Mouse (Mus musculus) heart, embryonic 14.5 days (tissue): ENCODE results near the gene Lcn9. TPM values are rescaled to one million over a fixed set of nuclear protein-coding genes. Genes with fewer than 3 reads are reported as not detected.

Experiments
- ATAC-seq: fragments of 200-750 bp; cut with Nextera tagmentation; 2 replicates; pipeline ENCODE4 v1.8.0; 2017; ENCODE audit warnings: low read depth, moderate TSS enrichment; ENCODE audit not compliant: insufficient number of reproducible peaks, insufficient read depth, low FRiP score
- H3K27ac ChIP-seq, 2 experiments: fragments of 200-500 bp in 1 of 2; fragments of 300-500 bp in 1 of 2; sonication (generic) in 1 of 2; replicated peaks in 1 of 2; 2 replicates each; pipeline ENCODE4 v1.5.1; 2012 to 2014; ENCODE audit warnings: low read depth in 2 of 2, low read length in 2 of 2, control low read depth in 1 of 2, mild to moderate bottlenecking in 1 of 2, mixed read lengths in 1 of 2; ENCODE audit not compliant: control insufficient read depth in 1 of 2, insufficient read depth in 1 of 2
- H3K27me3 ChIP-seq: fragments of 300-500 bp; sonication (generic); 2 replicates; pipeline ENCODE4 v1.6.1; 2014; ENCODE audit warnings: mild to moderate bottlenecking, low read length, control low read depth; ENCODE audit not compliant: control insufficient read depth, insufficient read depth
- H3K36me3 ChIP-seq: fragments of 300-500 bp; sonication (generic); 2 replicates; pipeline ENCODE4 v1.6.1; 2014; ENCODE audit warnings: mild to moderate bottlenecking, control low read depth, low read length, mixed read lengths; ENCODE audit not compliant: control insufficient read depth, insufficient read depth
- H3K4me1 ChIP-seq, 2 experiments: fragments of 200-500 bp in 1 of 2; fragments of 300-500 bp in 1 of 2; sonication (generic) in 1 of 2; 2 replicates each; pipeline ENCODE4 v1.6.1; 2012 to 2014; ENCODE audit warnings: low read length in 2 of 2, control low read depth in 1 of 2, mixed read lengths in 1 of 2; ENCODE audit not compliant: control insufficient read depth in 2 of 2, insufficient read depth in 2 of 2
- H3K4me2 ChIP-seq: fragments of 300-500 bp; sonication (generic); 2 replicates; pipeline ENCODE4 v1.6.1; 2014; ENCODE audit warnings: mild to moderate bottlenecking, low read length
- H3K4me3 ChIP-seq, 2 experiments: fragments of 200-500 bp in 1 of 2; fragments of 300-500 bp in 1 of 2; sonication (generic) in 1 of 2; 2 replicates each; pipeline ENCODE4 v1.5.1; 2012 to 2014; ENCODE audit warnings: low read length in 2 of 2, mild to moderate bottlenecking in 2 of 2, control low read depth in 1 of 2, low read depth in 1 of 2, moderate library complexity in 1 of 2; ENCODE audit not compliant: control insufficient read depth in 1 of 2, insufficient read depth in 1 of 2
- H3K9ac ChIP-seq: fragments of 300-500 bp; sonication (generic); 2 replicates; pipeline ENCODE4 v1.6.1; 2014; ENCODE audit warnings: mild to moderate bottlenecking, low read length
- H3K9me3 ChIP-seq: fragments of 300-500 bp; sonication (generic); 2 replicates; pipeline ENCODE4 v1.6.1; 2016; ENCODE audit warnings: low read length, control low read depth; ENCODE audit not compliant: control insufficient read depth
- WGBS: fragments of 180-500 bp; shearing (Covaris S2); extraction: QIAGEN DNeasy Blood & Tissue Kit; methylation state at CpG from one replicate; pipeline ENCODE4 v1.1.7; 2014; 5-methylcytosine and 5-hydroxymethylcytosine counted together
- polyA plus RNA-seq: library from polyadenylated mRNA; unstranded; fragments of >200 nt; fragmentation: Nextera tagmentation; extraction: Ambion mirVana; gene quantifications from 2 replicates; pipeline ENCODE4 v1.2.1, GENCODE M21; 2014

Lcn9 gene
- polyA plus RNA-seq, 1 experiment from 2014 or later, result not detected

DNA sequence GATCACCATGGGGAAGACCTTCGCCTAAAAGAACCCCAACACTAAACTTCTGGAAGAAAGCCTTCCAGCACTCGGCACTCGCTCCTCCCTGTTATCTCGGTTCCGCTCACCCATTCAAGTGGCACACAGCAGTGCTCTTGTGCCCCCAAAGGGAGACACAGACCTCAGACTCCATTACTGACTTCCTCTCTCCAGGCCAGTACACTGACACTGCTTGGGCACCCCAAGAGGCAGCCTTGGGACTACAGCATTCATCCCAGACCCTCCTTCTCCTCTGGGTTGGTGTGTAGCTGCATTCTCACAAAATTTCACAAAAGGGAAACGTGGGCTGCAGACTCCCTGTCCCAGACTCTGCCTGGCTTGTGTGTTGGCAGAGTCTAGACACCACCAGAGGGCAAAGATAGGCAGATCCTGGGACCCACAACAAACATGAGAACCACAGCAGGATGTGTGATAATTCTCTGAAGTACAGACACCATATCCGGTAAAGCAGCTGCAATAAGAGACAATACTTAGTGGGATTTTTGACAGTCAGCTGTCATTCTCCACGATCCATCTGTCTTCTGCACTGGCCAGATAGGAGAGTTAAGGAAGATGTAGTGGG, 5.5 kb downstream of the Lcn9 start:
- no peak overlapping the region for H3K27ac ChIP-seq
- no peaks in the 10 kb centered on the region for H3K27me3 ChIP-seq
- no peaks in the 10 kb centered on the region for H3K9me3 ChIP-seq
- 62% methylated on average over 8 of the region's 8 CpGs for WGBS
- no peaks in the 10 kb centered on the region for H3K4me1 ChIP-seq
- no peak overlapping the region for H3K4me3 ChIP-seq
- H3K36me3 ChIP-seq, result no peaks in the 10 kb centered on the region
- H3K9ac ChIP-seq, result no peak overlapping the region
- no peak overlapping the region for H3K4me2 ChIP-seq
- ATAC-seq, result no peak

DNA sequence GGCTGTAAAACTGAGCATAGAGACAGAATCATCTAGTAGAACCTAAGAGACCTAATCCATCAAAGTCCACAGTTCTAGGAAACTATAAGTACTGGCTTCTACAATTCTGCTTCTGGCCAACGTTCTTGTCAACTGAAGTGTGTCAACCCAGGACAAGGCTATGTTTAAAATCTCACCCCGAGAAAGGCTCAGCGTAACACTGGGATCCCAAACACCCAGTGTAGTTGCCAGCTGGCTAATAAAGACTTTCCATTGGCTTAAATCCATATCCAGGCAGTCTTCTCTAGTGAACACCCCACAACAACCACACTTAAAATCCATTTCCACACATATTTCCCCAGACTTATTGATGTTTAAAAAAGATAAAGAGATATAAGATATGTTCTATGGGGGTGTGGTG, 7.8 kb downstream of the Lcn9 start:
- Histone ChIP-seq H3K9ac (no peak overlapping the region), H3K9me3 (no peaks in the 10 kb centered on the region), H3K27me3 (no peaks in the 10 kb centered on the region), H3K4me1 (no peaks in the 10 kb centered on the region), H3K4me2 (no peak overlapping the region), H3K27ac (no peak overlapping the region), H3K4me3 (no peak overlapping the region), H3K36me3 (no peaks in the 10 kb centered on the region)
- ATAC-seq, result no peak
- 77% methylated on average over 3 of the region's 3 CpGs for WGBS

DNA sequence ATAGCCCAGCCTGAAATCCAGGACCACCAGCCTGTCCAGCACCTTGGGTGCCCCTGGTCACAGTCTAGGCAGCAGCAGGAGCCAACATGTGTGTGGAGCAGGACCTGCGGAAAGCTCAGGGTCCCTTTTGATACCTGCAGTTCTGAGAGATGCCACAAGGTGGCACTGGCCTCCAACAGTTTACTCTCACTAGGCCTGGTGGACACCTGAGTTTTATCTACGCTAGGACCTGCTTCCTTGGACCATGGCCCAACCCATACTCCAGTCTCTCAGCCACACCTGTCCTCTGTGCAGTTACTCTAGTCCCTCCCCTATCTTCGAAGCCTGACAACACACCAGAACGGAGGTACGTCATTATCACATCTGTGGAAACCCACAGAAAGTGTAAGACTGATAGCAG, 13.3 kb downstream of the Lcn9 start:
- Histone ChIP-seq H3K27me3 (no peaks in the 10 kb centered on the region), H3K9ac (no peak overlapping the region), H3K9me3 (no peaks in the 10 kb centered on the region), H3K4me2 (no peak overlapping the region), H3K4me1 (no peaks in the 10 kb centered on the region), H3K27ac (no peak overlapping the region), H3K4me3 (no peak overlapping the region), H3K36me3 (no peaks in the 10 kb centered on the region)
- ATAC-seq, result no peak
- 43% methylated on average over 5 of the region's 5 CpGs for WGBS

DNA sequence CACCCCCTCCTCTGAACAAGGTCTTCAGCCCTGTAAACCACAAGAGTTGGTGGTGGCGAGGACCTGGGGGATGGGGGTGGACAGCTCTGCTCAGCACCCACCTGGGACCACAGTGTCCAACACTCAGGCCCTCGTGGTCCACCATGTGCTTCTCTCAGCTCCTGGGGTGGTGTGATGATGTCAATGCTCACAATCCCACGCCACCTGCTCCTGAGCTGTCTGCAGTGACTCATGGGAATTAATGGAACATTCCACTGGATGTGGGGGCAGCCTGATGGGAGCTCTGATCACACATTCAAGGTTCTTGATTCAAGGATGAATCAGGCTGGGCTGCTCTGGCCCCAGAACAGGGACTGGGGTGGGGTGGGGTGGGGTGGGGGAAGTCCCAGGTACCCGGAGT, 19.2 kb downstream of the Lcn9 start:
- H3K4me1 ChIP-seq, result no peaks in the 10 kb centered on the region
- no peaks in the 10 kb centered on the region for H3K36me3 ChIP-seq
- no peak overlapping the region for H3K4me3 ChIP-seq
- no peaks in the 10 kb centered on the region for H3K9me3 ChIP-seq
- peaks cover 3% of the 10 kb centered on the region; the same call in 1 of the 2 replicates for H3K27me3 ChIP-seq
- 46% methylated on average over 4 of the region's 4 CpGs for WGBS
- ATAC-seq, result no peak
- H3K4me2 ChIP-seq, result no peak overlapping the region
- H3K9ac ChIP-seq, result no peak overlapping the region
- H3K27ac ChIP-seq, result no peak overlapping the region

DNA sequence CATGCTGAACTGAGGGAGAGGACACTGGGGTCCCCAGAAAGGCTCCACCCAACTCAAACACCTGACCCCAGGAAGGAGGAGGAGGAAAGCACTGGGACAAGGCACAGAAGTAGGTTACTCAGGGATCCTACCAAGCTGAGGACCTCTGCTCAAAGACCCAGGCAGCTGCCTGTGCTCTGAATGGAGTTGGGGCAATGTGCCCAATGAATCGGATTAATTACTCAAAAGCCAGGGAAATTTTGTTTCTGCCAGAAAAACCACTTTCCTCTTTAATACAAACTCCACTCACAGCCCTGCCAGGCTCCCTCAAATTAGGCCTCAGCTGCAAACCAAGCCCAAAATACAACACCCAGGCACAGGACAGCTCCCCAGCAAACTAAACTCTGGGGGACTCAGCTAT, 19.8 kb downstream of the Lcn9 start:
- Histone ChIP-seq H3K4me1 (no peaks in the 10 kb centered on the region), H3K27me3 (peaks cover 3% of the 10 kb centered on the region; the same call in 1 of the 2 replicates), H3K36me3 (no peaks in the 10 kb centered on the region), H3K4me2 (no peak overlapping the region), H3K27ac (no peak overlapping the region), H3K4me3 (no peak overlapping the region), H3K9me3 (no peaks in the 10 kb centered on the region), H3K9ac (no peak overlapping the region)
- ATAC-seq, result no peak
- WGBS, result 86% methylated on average over 1 of the region's 1 CpGs

DNA sequence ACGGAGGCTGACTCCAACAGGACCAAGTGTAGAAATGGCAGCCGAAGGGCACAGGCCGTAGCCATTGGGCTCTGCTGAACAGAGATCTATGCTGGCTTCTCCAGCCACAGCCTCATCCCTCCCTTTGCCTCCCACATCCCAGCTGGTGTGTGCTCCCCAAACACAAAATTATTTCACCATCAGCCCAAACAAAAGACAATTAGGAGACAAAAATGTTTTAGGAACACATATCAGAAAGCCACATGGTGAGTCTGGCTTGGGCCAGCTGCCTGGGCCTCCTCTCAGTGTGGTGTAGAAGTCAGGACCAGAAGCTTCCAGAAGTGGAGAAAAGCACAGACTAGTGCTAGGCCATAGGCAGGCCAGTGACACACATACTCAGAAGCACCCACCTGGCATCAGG, 21.1 kb downstream of the Lcn9 start:
- Histone ChIP-seq H3K9ac (no peak overlapping the region), H3K27ac (no peak overlapping the region), H3K4me3 (no peak overlapping the region), H3K4me2 (no peak overlapping the region), H3K9me3 (no peaks in the 10 kb centered on the region), H3K27me3 (peaks cover 3% of the 10 kb centered on the region; the same call in 1 of the 2 replicates), H3K4me1 (no peaks in the 10 kb centered on the region), H3K36me3 (no peaks in the 10 kb centered on the region)
- 84% methylated on average over 3 of the region's 3 CpGs for WGBS
- no peak for ATAC-seq

DNA sequence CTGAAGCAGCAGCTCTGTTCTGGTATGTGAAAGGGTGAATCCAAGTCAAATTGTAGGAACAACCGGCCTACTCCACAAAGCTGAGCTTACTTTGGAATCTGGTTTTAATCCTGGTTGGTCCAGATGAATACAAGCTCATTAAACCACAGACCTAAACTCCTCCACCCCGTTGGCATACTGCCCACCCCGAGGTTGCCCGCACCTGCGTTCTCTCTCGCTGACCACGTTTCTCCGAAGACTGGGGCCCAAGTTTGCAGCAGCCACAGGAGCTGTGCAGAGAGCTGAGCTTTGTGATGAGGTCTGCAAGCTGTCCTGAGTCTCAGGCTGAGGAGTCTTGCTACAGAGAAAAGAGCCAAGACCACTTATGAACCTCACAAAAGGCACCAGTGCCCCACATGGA, 23.6 kb downstream of the Lcn9 start:
- ATAC-seq, result no peak
- no peaks in the 10 kb centered on the region for H3K4me1 ChIP-seq
- H3K9me3 ChIP-seq, result no peaks in the 10 kb centered on the region
- no peak overlapping the region for H3K9ac ChIP-seq
- no peak overlapping the region for H3K4me2 ChIP-seq
- no peak overlapping the region for H3K27ac ChIP-seq
- no peaks in the 10 kb centered on the region for H3K36me3 ChIP-seq
- 81% methylated on average over 8 of the region's 8 CpGs for WGBS
- H3K27me3 ChIP-seq, result peaks cover 3% of the 10 kb centered on the region; the same call in 1 of the 2 replicates
- H3K4me3 ChIP-seq, result no peak overlapping the region

DNA sequence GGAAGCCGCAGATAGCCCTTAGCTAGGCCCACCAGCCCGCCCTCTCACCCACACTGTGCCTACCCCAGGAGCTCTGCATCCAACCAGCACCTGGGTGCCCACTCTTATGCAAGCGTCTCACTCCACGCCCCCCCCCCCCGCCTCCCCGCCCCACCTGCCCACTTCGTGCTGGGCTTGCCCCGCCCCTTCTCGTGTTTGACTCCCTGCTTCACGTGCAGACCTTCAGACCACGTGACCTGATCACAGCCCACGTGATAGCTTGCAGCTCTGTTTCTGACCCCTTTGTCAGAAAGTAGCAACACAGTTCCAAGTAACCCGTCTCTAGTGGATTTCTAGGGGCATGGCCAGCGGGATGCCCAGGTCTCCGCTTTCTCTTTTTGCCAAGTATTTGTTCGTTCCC, 24.3 kb downstream of the Lcn9 start, which contains the start of gene Sohlh1:
Sohlh1 (minus strand) TSS at position 23 of the 400 bp plus-strand sequence.
- Histone ChIP-seq H3K36me3 (no peaks in the 10 kb centered on the region), H3K27me3 (peaks cover 3% of the 10 kb centered on the region; the same call in 1 of the 2 replicates), H3K4me2 (no peak within 1 kb of the TSS), H3K9ac (no peak within 1 kb of the TSS), H3K9me3 (no peaks in the 10 kb centered on the region), H3K4me3 (no peak within 1 kb of the TSS), H3K4me1 (no peaks in the 10 kb centered on the region), H3K27ac (no peak within 1 kb of the TSS)
- WGBS, result 79% methylated on average over 16 of the region's 16 CpGs
- no peak for ATAC-seq
